Mouse (Mus musculus): ENCODE data around the gene Kcng4.
A peak's percentile ranks its signal among the peaks of the same experiment; 100 is the strongest.

Kcng4 gene

DNA sequence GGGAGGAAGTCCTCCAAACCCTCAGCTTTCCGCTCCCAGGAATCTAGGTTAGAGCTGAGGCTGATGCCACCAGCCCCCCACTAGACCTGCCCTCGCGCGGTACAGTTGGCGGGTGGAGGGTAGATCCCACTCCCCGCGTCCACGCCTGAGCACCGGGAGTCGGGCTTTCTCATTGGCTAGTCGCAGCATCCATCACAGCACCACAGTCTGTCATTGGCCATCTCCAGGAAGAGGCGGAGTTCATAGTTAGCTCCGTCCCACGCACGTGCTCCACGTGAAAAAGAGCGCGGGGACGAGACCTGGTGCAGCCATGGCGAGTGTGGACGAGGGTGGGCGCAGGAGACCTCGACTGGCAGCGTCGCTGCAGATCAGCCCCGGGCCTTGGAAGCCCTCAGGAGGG is 23.0 kb downstream of the Kcng4 start, which contains the start of gene Adad2:
TSS of gene Adad2 (plus strand) at position 277 of the 400 bp plus-strand sequence.
- DNase-seq, result no peak

DNA sequence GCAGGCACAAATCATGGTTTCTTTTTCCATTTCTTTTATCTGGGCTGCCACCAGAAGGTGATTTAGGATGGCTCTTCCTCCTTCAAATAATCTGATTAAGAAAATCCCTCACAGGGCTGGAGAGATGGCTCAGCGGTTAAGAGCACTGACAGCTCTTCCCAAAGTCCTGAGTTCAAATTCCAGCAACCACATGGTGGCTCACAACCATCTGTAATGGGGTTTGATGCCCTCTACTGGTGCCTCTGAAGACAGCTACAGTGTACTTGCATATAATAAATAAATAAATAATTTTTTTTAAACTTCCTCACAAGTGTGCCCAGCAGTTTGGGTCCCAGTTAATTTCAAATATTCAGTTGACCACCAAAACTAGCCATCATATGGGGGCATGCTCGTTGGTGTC is 29.3 kb downstream of the Kcng4 start:
- DNase-seq, result no peak

DNA sequence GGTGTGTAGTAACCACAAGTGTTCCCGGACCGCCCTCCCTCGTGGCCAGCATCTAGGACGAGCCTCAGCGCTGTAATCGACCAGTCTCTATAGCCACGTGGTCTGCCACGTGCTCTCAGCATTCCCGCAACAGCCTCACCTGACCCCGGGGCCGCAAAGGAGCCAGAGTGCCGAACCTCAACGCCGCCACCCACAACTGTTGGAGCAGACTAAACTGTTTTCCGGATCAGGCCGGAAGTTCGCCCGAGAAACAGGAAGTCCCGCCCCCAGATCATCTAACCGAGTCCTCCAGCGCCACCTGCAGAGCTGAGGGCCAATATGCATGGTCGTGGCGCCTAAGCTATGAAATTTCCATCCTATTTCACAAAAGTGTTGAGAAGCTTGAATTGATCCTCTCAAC is 30.5 kb downstream of the Kcng4 start, which contains the start of gene Taf1c:
TSS of gene Taf1c (minus strand) at position 227 of the 400 bp plus-strand sequence.
- DNase-seq, result peak; percentile 96

DNA sequence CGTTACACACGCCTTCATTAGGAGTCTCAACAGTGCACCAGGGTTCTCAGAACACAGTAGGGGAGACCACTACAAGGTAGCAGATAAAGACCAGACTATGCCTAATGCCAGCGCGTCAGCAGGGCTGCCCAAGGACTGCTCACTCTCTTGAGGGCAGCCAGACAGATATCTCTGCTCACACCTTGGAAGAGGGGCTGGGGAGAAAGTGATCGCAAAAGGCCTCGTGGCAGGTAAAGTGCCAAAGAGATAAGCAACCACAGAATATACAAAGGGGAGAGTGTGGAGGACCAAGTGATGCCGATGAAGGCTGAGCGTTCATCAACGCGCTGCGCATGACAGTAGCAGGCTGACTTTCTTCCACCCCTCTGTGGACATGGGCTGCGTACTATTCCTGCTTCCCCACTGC is 31.1 kb downstream of the Kcng4 start:
- no peak for DNase-seq

DNA sequence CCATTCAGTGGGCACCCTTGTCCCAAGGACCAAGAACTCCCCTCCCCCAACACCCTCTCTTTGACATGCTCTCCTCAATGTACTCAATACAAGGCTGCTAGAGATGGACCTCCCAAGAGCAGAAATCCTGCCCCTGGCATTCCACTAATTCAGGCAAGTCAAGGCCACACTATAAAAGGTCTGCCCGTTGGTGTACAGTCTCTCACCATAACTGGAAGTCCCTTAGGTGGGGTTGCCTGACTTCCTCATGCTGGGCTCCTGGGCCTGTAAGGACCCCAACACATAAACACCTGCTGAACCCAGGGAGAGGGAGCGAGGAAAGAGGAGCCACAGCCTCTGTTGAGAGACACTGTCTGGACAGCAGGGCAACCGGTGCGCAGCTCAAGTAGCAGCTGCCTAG is 31.7 kb downstream of the Kcng4 start:
- DNase-seq, result no peak

DNA sequence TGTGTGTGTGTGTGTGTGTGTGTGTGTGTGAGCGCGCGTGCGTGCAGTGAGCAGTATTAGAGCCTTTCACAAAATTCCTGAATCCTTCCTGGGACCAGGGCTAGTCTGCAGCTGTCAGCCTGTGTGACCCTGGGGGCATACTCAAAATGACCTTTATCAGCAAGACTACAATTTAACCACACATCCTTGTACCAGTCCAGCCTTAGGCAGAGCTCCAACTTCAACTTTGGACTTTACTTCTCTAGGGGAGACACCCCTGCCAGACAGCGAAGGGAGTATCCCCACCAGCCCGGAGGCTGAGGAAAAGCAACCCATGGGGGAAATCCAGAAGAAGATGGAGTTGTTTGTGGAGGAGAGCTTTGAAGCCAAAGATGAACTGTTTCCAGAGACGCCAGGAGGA is 44.0 kb downstream of the Kcng4 start:
- no peak for DNase-seq

DNA sequence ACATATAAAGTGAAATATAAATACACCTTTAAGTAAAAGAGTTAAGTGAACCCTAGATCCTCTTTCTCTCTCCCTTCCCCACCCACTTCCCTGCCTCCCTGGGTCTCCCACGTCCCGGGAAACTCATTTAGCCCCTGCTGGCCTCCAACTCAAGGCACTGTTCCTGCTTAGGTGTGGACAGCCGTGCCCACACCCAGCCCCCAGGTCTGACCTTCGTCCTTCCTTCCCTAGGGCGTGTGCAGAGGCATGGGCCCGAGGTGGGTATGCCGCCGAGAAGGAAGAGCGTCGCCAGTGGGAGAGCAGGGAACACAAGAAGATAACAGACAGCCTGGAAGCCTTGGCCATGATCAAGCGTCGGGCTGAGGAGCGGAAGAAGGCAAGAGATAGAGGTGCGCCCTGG is 45.1 kb downstream of the Kcng4 start:
- DNase-seq, result no peak

DNA sequence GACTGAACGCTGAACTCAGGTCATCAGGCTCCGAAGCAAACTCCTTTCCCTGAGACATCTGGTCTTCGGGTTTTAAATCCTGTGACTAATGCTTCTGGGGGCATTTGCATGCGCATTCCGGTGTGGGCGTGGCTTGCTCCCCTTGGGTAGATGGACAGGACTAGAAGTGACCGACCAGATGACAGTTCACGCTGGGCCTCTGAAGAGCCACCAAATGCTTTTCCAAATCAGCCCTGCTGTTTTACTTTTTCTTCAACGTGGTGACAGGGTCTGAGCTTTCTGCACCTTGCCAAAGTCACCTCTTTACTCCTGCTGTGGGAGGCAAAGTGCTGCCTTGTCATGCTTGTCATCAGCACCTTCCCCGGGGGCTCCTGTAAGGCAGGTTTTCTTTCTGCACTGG is 46.6 kb downstream of the Kcng4 start:
- DNase-seq, result no peak

DNA sequence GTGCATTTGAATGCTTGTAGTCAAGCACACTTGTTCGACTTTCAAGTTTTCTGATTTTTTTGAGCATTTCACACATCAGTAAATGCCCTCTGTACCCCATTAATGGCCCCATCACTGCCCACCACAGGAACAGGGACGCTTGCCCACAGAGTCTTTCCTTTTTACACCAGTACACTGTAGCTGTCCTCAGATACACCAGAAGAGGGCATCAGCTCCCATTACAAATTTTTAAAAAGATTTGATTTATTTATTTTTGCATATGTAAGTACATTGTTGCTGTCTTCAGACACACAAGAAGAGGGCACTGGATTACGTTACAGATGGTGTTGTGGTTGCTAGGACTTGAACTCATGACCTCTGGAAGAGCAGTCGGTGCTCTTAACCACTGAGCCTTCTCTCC is 47.2 kb downstream of the Kcng4 start:
- no peak for DNase-seq

DNA sequence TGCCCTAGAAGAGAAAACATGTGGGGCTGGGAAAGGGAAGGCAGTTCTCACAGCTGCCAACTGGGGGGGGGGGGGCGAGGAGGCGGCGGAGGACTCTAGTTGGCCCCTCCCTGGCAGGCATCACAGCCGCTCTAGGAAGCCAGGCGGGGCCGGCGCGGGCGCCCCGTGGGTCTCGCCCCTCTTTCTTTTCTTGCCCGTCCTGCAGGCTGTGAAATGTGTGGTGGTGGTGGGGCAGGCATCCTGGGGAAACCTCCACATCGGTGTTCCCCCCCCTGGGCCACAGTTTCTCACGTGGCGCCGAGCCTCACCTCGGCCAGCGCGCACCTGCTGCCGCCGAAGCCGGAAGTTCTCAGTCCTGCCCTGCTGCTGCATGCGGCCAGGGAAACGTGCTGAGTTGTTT is 49.6 kb downstream of the Kcng4 start:
- no peak for DNase-seq

DNA sequence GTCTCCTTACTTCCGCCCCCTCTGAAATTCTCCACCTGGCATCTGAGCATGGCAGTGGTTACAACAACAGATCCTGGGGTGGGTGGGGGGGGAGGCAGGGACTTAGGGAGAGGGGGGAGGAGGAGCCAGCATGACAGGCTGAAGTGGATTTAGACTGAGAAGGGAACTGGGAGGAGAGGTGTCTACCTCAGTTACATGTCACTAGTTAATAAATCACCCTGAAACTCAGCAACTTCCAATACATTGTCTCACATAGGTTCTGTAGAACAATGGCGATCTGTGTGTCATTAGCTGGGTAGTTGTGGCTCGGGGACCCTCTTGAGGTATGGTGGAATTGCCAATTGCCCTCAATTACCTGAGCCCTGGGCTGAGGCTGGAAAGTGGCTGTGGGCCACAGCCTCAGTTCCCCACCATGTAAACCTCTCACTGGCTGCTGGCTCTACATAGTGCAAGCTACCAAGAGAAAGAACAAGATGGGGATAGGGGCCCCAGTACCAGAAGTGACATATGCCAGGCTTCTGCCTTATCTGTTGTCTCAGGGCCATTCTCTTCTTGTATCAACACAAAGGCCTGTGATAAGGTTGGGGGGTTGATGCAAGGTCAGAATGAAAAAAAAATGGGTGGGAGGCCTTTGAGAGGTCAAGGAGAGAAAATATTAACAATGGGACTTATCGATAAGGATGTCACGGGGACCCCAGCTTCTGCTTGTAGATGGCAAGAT is 54.9 kb downstream of the Kcng4 start:
- no peak for DNase-seq

DNA sequence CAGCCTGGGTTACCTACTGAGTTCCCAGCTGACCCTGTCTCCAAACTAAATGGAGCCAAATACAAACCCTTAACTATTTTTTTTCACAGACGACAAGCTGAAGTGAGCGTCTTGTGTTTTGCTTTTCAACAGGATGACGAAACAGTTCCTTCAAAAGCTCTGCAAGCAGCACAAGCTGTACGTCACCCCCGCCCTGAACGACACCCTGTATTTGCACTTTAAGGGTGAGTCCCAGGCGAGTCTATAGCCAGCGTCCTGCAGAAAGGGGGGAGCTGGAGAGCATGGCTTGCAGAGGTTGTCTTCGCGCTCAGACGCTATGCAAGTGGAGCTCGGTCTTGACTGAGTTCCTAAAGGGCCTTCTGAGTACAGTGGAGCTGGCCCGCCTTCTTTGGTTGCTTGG is 56.4 kb downstream of the Kcng4 start:
- no peak for DNase-seq

DNA sequence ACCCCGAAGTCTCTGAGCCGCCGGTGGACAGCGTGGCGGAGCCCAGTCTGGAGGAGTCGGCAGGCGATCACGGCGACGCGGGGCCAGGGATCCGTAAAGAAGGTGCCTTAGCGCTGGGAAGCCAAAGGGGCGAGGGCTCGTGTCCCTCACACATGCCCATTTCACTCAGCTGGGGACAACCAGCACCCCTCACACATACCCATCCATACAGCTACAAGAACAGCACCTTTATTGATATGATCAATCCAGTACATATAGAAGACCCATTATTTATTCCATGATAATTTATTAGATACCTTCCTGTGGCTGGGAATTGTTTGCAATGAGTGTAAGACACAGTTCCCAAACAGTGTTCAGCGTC is 60.1 kb downstream of the Kcng4 start:
- no peak for DNase-seq

DNA sequence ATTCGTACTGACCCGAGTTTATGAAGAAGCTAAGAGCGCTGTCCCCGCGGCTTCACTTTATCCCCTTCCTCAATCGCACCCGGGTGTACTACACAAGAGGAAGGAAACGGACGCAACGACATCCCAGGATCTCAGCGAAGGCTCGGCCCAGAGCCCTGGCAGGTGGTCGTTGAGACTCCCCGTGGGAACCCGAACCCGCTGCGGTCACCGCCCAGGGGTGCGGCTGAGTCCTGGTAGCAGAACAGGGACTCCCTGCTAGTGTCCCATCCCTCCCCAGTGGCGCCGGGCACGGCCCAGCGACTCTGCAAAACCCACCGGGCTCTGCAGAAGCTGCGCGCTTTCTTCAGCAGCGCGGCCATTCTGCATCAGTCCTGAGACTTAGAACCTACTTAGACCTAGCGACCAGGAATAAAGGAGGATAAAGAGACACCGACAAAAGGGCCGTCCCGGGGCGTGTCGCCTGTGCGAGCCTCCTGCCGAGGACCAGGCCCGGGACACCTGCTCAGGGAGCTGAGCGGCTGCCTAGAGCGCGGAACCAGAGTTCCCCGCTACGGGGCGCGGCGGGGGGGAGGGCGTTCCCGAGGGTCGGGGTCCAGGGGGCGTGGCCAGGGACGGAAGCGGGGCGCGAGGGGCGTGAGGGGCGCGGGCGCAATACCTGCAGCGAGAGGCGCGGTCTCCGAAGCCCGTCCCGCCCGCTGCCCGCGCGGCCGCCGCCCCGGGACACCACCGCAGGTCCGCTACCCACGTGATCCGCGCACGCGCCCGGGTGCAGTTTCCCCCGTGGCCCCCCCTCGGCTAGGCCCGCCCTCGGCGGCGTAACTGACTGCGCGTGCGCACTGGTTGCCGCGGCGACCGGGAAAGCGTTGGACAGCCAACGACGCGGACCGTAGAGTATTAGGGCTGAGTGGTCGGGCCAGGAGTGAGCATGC is 60.8 kb downstream of the Kcng4 start, which contains the start of the genes Hsdl1 and Dnaaf1:
TSS of gene Hsdl1 (minus strand) at position 747 of the 929 bp plus-strand sequence.
TSS of gene Dnaaf1 (plus strand) at position 799 of the 929 bp plus-strand sequence.
- DNase-seq, result peak; percentile 98
